Comparison of ENCODE assay signal across 11 mouse cellular contexts in the genomic region with DNA sequence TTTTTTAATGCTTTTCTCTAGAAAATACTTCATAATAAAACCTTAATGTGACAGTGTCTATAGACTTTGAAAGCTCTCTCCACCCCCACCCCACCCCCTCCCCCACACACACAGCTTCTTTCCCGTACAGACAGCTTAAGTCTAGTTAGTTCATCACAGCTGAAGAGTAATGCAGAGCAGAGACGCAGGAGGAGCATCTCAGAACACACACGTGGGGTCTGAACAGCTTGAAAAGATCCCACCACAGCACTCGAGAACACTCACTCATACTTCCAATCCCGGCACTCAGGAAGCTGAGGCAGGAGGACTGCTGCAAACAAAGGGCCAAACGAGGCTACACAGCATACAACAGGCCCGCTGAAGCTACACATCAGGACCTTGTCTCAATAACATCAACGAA. TPM values are rescaled to one million over a fixed set of nuclear protein-coding genes. Genes with fewer than 3 reads are reported as not detected.
DNase-seq lines count a peak whose midpoint lies in the region; ATAC-seq and TF ChIP-seq lines count a peak whose summit lies in the region.
"Had no signal": no experiment of that assay in that cellular context is flagged by ENCODE, and none has a peak within 500 bp of the region (broad histone marks: within the 10 kb centered on the region; RNA-seq: fewer than 3 reads in every experiment).

No protein-coding gene starts in this region.

- no peak overlapping the region for H3K4me3 ChIP-seq in lung, embryonic 14.5 days (ENCODE audit: low read depth, low read length)
- H3K4me3 ChIP-seq in forebrain, embryonic 13.5 days: no peak overlapping the region
- no peak overlapping the region for H3K4me3 ChIP-seq in intestine, embryonic 15.5 days (replicated peaks)
- no peak overlapping the region for H3K4me3 ChIP-seq in neural tube, embryonic 15.5 days (replicated peaks)

- no peaks in the 10 kb centered on the region for H3K27me3 ChIP-seq in lung, embryonic 14.5 days (ENCODE audit: insufficient read depth, low read length)
- no peaks in the 10 kb centered on the region for H3K27me3 ChIP-seq in forebrain, embryonic 13.5 days
- H3K27me3 ChIP-seq in intestine, embryonic 15.5 days (replicated peaks): no peaks in the 10 kb centered on the region
- H3K27me3 ChIP-seq in neural tube, embryonic 15.5 days (replicated peaks): no peaks in the 10 kb centered on the region

- H3K9ac ChIP-seq in lung, embryonic 14.5 days: no peak overlapping the region
- H3K9ac ChIP-seq in forebrain, embryonic 13.5 days: no peak overlapping the region
- H3K9ac ChIP-seq in intestine, embryonic 15.5 days: no peak overlapping the region
- no peak overlapping the region for H3K9ac ChIP-seq in neural tube, embryonic 15.5 days (replicated peaks)

- peak; percentile 23 for DNase-seq in lung, embryonic 14.5 days
- no peak for DNase-seq in lung, postnatal 14 days
- DNase-seq in kidney, adult 11 months: no peak
- no peak for DNase-seq in kidney, postnatal 25 days
- DNase-seq: gastrocnemius, postnatal 36 days; kidney, adult 8-10 months; thymus, adult 18-20 months had no signal

- no peak for ATAC-seq in lung, embryonic 14.5 days (ENCODE audit: insufficient read depth)
- ATAC-seq in forebrain, embryonic 13.5 days: peak; percentile 33
- peak; percentile 21 for ATAC-seq in intestine, embryonic 15.5 days
- ATAC-seq in neural tube, embryonic 15.5 days (ENCODE audit: low FRiP score): 0 out of 2 replicates have a peak, but pooled peaks have one; percentile 22

- peaks cover 9% of the 10 kb centered on the region; the same call in 1 of the 2 replicates for H3K4me1 ChIP-seq in lung, embryonic 14.5 days (ENCODE audit: insufficient read depth)
- H3K4me1 ChIP-seq in forebrain, embryonic 13.5 days: peaks cover 45% of the 10 kb centered on the region
- no peaks in the 10 kb centered on the region; the same call in 1 of the 2 replicates for H3K4me1 ChIP-seq in intestine, embryonic 15.5 days (replicated peaks)
- peaks cover 3% of the 10 kb centered on the region; the same call in 1 of the 2 replicates for H3K4me1 ChIP-seq in neural tube, embryonic 15.5 days

- H3K9me3 ChIP-seq in lung, embryonic 14.5 days (ENCODE audit: low read depth, low read length): no peaks in the 10 kb centered on the region
- H3K9me3 ChIP-seq in forebrain, embryonic 13.5 days (replicated peaks): no peaks in the 10 kb centered on the region
- no peaks in the 10 kb centered on the region for H3K9me3 ChIP-seq in intestine, embryonic 15.5 days
- no peaks in the 10 kb centered on the region for H3K9me3 ChIP-seq in neural tube, embryonic 15.5 days (replicated peaks)

- H3K27ac ChIP-seq in lung, embryonic 14.5 days (ENCODE audit: low read depth): no peak overlapping the region
- H3K27ac ChIP-seq in forebrain, embryonic 13.5 days: peak overlapping the region; percentile 89
- no peak overlapping the region for H3K27ac ChIP-seq in intestine, embryonic 15.5 days
- peak overlapping the region; percentile 46; the same call in 1 of the 2 replicates for H3K27ac ChIP-seq in neural tube, embryonic 15.5 days (replicated peaks)

- TF ChIP-seq CTCF in lung, embryonic 14.5 days (IDR thresholded peaks at IDR 0.05; ENCODE audit: low read depth): no peak

- WGBS in lung, embryonic 14.5 days: 50% methylated on average over 8 of the region's 8 CpGs
- WGBS in forebrain, embryonic 13.5 days: 60% methylated on average over 8 of the region's 8 CpGs
- WGBS in intestine, embryonic 15.5 days: 57% methylated on average over 8 of the region's 8 CpGs
- 72% methylated on average over 8 of the region's 8 CpGs for WGBS in neural tube, embryonic 15.5 days

- no peak overlapping the region for H3K4me2 ChIP-seq in lung, embryonic 14.5 days
- H3K4me2 ChIP-seq in forebrain, embryonic 13.5 days: no peak overlapping the region
- H3K4me2 ChIP-seq in intestine, embryonic 15.5 days (replicated peaks): no peak overlapping the region
- no peak overlapping the region for H3K4me2 ChIP-seq in neural tube, embryonic 15.5 days
- H3K4me2 ChIP-seq: liver, embryonic 11.5 days had no signal

- no peaks in the 10 kb centered on the region for H3K36me3 ChIP-seq in lung, embryonic 14.5 days (ENCODE audit: insufficient read depth)
- no peaks in the 10 kb centered on the region for H3K36me3 ChIP-seq in forebrain, embryonic 13.5 days (ENCODE audit: poor library complexity, severe bottlenecking)
- H3K36me3 ChIP-seq in intestine, embryonic 15.5 days: no peaks in the 10 kb centered on the region
- H3K36me3 ChIP-seq in neural tube, embryonic 15.5 days: no peaks in the 10 kb centered on the region

RNA-seq across cellular contexts. Expression of gene Cdkal1, which starts 31.1 kb away (rescaled TPM):
- 35.4 and 38.9 TPM in 2 replicates for polyA plus RNA-seq in lung, embryonic 14.5 days (2014; fragmentation: Nextera tagmentation; extraction: Ambion mirVana)
- polyA plus RNA-seq in forebrain, embryonic 13.5 days (2015; fragmentation: Nextera tagmentation; extraction: Ambion mirVana): 29.4 and 29.5 TPM in 2 replicates
- 26.0 and 30.4 TPM in 2 replicates for polyA plus RNA-seq in intestine, embryonic 15.5 days (2015; fragmentation: Nextera tagmentation; extraction: Ambion mirVana)
- polyA plus RNA-seq in neural tube, embryonic 15.5 days (2015; fragmentation: Nextera tagmentation; extraction: Ambion mirVana): 20.4 and 22.4 TPM in 2 replicates

Comparison
In these comparisons a context has a peak if more than half of its experiments do, and no peak if none do; other contexts are left out.
1. H3K27ac ChIP-seq: peak in forebrain, embryonic 13.5 days (single experiment) and neural tube, embryonic 15.5 days (single experiment); none in lung, embryonic 14.5 days (single experiment) and intestine, embryonic 15.5 days (single experiment).